Mouse (Mus musculus) lung, adult 2 months (tissue): ENCODE measurements around the gene Cspg4.

Source experiments
- CTCF ChIP-seq: fragments of 200-500 bp; IDR thresholded peaks from 2 replicates; pipeline ENCODE4 v1.5.1; 2011; ENCODE audit warnings: mild to moderate bottlenecking, low read length, control low read depth; ENCODE audit not compliant: insufficient read depth
- POLR2A ChIP-seq: fragments of 200-500 bp; IDR thresholded peaks from 2 replicates; pipeline ENCODE4 v1.6.1; 2011; ENCODE audit warnings: low read depth, mild to moderate bottlenecking, control low read depth, low read length, borderline replicate concordance; ENCODE audit errors: extremely low read depth

DNA sequence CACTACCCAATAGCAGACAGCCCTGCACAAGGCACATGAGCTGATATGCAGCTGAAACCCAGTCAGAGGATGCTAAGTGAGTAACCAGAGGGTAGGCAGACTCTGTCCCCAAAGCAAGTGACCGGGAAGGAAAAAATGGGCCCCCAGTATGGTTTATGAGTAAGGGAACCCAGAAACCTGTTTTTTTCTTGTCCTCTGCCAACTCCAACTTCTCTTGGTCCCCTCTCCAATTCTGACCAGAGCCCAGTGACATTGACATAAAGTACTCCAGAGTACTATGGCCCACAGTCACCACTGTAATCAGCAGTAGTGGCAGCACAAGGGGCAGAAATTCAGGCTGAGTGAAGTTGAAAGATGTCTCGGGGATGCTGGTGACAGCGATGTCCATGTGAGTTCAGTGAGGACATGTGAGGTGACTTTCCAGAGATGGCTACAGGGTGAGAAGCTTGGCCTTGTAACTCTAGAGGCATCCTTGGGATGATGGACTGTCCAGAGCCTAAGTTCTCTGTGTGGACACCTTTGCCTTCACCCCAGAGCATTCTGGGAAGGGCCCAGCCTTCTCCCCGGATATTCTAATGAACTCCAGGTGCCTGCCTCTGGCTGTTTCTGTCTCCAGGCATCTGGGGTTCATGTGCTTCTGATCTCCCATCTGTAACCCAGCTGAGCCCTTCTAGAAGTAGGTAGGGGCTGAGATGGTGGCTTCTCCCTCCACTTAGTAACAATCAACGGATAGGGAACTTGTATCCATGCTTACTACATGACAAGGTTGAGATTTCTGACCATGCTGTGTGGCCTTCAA lies 7.5 kb downstream of the Cspg4 start:
- no peak for TF ChIP-seq CTCF
- no peak for TF ChIP-seq POLR2A
